Mouse (Mus musculus): ENCODE measurements around the gene Ntrk3.

GRCm38 (mm10) chr7:78491176-78491575 lies 246.6 kb downstream of the Ntrk3 start:
- no peak for TF ChIP-seq POLR2A (IDR thresholded peaks at IDR 0.05; ENCODE audit: extremely low read depth, insufficient read depth, low read length)
- TF ChIP-seq CTCF (IDR thresholded peaks at IDR 0.05; ENCODE audit: low read depth, low read length) = no peak

All from liver, adult 2 months (tissue).